ENCODE assay signal across 10 mouse cellular contexts in the genomic region with DNA sequence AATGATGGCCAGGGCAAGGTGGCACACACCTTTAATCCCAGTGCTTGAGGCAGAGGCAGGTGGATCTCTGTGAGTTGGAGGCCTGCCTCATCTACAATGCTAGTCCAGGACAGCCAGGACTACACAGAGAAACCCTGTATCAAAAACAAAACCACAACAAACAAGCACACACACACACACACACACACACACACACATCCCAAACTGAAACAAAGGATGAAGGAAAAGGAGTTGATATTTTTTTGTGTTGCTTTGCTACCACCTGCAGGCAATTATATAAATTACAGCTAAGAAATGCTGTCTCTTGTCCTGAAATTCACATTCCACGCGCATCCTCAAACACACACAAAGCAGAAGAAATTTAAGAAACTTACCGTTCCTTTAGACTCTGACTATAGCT. TPM values are rescaled to one million over a fixed set of nuclear protein-coding genes. Genes with fewer than 3 reads are reported as not detected.
DNase-seq lines count a peak whose midpoint lies in the region; ATAC-seq and TF ChIP-seq lines count a peak whose summit lies in the region.
"Had no signal": no experiment of that assay in that cellular context is flagged by ENCODE, and none has a peak within 500 bp of the region (broad histone marks: within the 10 kb centered on the region; RNA-seq: fewer than 3 reads in every experiment).

No protein-coding gene starts in this region.

- no peak for TF ChIP-seq POLR2A in cerebellum, adult 2 months (IDR thresholded peaks at IDR 0.05; ENCODE audit: borderline replicate concordance, insufficient read depth, low read length)

- WGBS in cerebellum, adult 2 months: 84% methylated on average over 3 of the region's 3 CpGs

- DNase-seq in cerebellum, postnatal 14 days: peak; percentile 2 to 14
- no peak for DNase-seq in cerebellum, adult 2 months
- peak; percentile 0 for DNase-seq in kidney, postnatal 14 days
- no peak for DNase-seq in kidney, adult 8-10 months
- peak; percentile 4 for DNase-seq in right cerebral cortex, postnatal 4 days
- DNase-seq in right cerebral cortex, adult 2 months (ENCODE audit: low spot score in 2 of 2): no peak
- DNase-seq in urinary bladder, postnatal 14 days (ENCODE audit: low spot score): no peak
- DNase-seq: liver had no signal

- no peaks in the 10 kb centered on the region for H3K4me1 ChIP-seq in cerebellum, adult 2 months (ENCODE audit: control insufficient read depth, insufficient read depth, low read length)
- H3K4me1 ChIP-seq: embryonic facial prominence, embryonic 15.5 days had no signal

- ATAC-seq in megakaryocyte, adult 5-6 weeks (ENCODE audit: poor library complexity, severe bottlenecking): no peak

- H3K27ac ChIP-seq in cerebellum, adult 2 months (ENCODE audit: insufficient read depth, low read length): no peak overlapping the region
- H3K27ac ChIP-seq: embryonic facial prominence, embryonic 15.5 days had no signal

- no peaks in the 10 kb centered on the region for H3K27me3 ChIP-seq in cerebellum, adult 2 months (ENCODE audit: control insufficient read depth, insufficient read depth, low read length)
- H3K27me3 ChIP-seq: embryonic facial prominence, embryonic 15.5 days had no signal

- no peak for TF ChIP-seq CTCF in cerebellum, adult 2 months (IDR thresholded peaks at IDR 0.05; ENCODE audit: borderline replicate concordance, insufficient read depth, low read depth, low read length)

- H3K4me3 ChIP-seq in cerebellum, adult 2 months (replicated peaks; ENCODE audit: insufficient read depth, low read depth, low read length): no peak overlapping the region
- H3K4me3 ChIP-seq: embryonic facial prominence, embryonic 15.5 days had no signal

RNA-seq across cellular contexts. Expression of a gene that starts 41.9 kb away (rescaled TPM):
- polyA plus RNA-seq in cerebellum, adult 2 months (2012; rRNA removed): 10.9 and 13.8 TPM in 2 replicates
- total RNA-seq in megakaryocyte, adult 5-6 weeks (2015): 25.5 and 28.2 TPM in 2 replicates
- 29.4 and 34.5 TPM in 2 replicates for total RNA-seq in megakaryocyte, adult 5-6 weeks (2017)

Comparison
In these comparisons a context has a peak if more than half of its experiments do, and no peak if none do; other contexts are left out.
1. DNase-seq: peak in cerebellum, postnatal 14 days (2 of 2), kidney, postnatal 14 days (single experiment) and right cerebral cortex, postnatal 4 days (single experiment); none in cerebellum, adult 2 months (0 of 2), kidney, adult 8-10 months (0 of 2), right cerebral cortex, adult 2 months (0 of 2) and urinary bladder, postnatal 14 days (single experiment).